Mouse (Mus musculus): ENCODE measurements at regions not wholly inside any gene's neighbourhood (a gene's known extent, or its start where the extent isn't known, plus 50 kb on each side); places are given as distances from the start of the nearest gene placed in this dataset.
"Not testable (repeated sequence)": the region's sequence is repeated elsewhere in the genome, so short reads cannot be mapped to it uniquely, and the experiment has no call there.

DNA sequence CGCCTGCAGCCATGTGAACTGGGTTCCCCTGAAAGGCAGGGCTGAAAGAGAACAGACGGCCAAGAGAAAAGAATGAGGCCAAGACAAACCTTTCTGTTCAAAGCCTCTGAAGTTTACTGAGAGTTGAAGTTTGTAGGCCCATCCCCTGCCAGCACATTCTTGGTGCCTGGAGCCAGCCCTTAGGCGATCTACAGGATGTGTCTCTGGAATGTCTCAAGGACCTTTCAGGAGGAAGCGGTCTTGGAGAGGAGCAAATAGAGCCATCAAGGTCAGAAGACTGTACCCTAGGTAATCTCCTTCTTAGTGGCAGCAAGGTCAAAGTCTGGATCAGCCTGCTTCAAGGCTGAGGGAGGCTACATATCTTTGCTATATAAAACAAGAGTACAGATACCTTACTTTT lies 350.3 kb downstream of the Gm8797 start:
- no peak overlapping the region for H3K9ac ChIP-seq
- H3K4me2 ChIP-seq = no peak overlapping the region
- no peak overlapping the region for H3K4me3 ChIP-seq (ENCODE audit: low read depth, low read length)
- H3K4me1 ChIP-seq (ENCODE audit: insufficient read depth) = no peaks in the 10 kb centered on the region
- TF ChIP-seq CTCF (IDR thresholded peaks at IDR 0.05; ENCODE audit: low read depth) = no peak
- no peaks in the 10 kb centered on the region for H3K36me3 ChIP-seq (ENCODE audit: insufficient read depth)
- ATAC-seq (ENCODE audit: insufficient read depth) (no peak), DNase-seq (no peak)
- H3K27ac ChIP-seq (ENCODE audit: low read depth) = no peak overlapping the region
- H3K27me3 ChIP-seq (ENCODE audit: insufficient read depth, low read length) = no peaks in the 10 kb centered on the region
- WGBS = 70% methylated on average over 4 of the region's 4 CpGs
- no peaks in the 10 kb centered on the region for H3K9me3 ChIP-seq (ENCODE audit: low read depth, low read length)

DNA sequence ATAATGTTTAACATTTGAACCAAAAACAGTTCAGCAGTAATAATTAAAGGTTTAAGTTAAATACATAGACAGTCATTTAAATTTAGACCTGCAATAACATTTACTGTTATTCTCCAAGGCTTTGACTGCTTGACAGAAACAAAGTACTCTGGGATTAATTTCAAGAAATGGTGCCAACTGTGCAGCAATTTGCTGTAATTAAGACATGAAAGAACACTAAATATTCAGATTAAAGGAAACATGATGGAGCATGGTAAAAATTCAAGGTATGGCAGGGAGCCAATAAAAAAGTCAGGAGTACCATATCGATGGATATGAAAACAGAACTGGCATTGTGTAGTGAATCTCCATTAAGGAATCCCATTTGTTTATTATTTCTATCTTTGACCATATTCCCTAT lies 352.3 kb downstream of the Gm8797 start:
- H3K9me3 ChIP-seq (ENCODE audit: low read depth, low read length) = no peaks in the 10 kb centered on the region
- H3K4me2 ChIP-seq = no peak overlapping the region
- no peaks in the 10 kb centered on the region for H3K4me1 ChIP-seq (ENCODE audit: insufficient read depth)
- no peak for DNase-seq
- no peak for TF ChIP-seq CTCF (IDR thresholded peaks at IDR 0.05; ENCODE audit: low read depth)
- no peak overlapping the region for H3K9ac ChIP-seq
- H3K27ac ChIP-seq (ENCODE audit: low read depth) = no peak overlapping the region
- no peak for ATAC-seq (ENCODE audit: insufficient read depth)
- no peak overlapping the region for H3K4me3 ChIP-seq (ENCODE audit: low read depth, low read length)
- no peaks in the 10 kb centered on the region for H3K27me3 ChIP-seq (ENCODE audit: insufficient read depth, low read length)
- H3K36me3 ChIP-seq (ENCODE audit: insufficient read depth) = no peaks in the 10 kb centered on the region
- WGBS = 68% methylated on average over 1 of the region's 1 CpGs

DNA sequence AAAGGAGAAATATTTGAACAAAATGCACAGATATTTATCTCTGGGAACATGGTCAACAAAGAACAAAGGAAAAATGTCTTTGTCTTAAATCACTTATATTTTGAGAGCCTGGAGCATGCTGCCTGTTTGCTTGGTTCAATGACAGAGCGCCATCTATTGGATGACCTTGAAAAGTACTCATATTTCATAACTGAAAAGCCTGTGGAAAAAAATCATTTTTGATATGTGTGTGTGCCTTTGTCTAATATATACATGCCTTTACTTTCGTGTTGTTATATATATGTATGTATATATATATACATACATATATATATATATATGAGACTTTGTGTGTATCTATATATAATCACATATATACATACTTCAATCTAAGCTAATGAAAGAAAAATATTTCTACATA lies 356.1 kb downstream of the Gm8797 start:
- ATAC-seq (ENCODE audit: insufficient read depth) (peak; percentile 56; the same call in 1 of the 2 replicates), DNase-seq (peak; percentile 81)
- no peak overlapping the region for H3K4me2 ChIP-seq
- H3K27ac ChIP-seq (ENCODE audit: low read depth) = no peak overlapping the region
- H3K4me3 ChIP-seq (ENCODE audit: low read depth, low read length) = no peak overlapping the region
- TF ChIP-seq CTCF (IDR thresholded peaks at IDR 0.05; ENCODE audit: low read depth) = peak; percentile 53
- no peaks in the 10 kb centered on the region for H3K4me1 ChIP-seq (ENCODE audit: insufficient read depth)
- 5% methylated on average over 2 of the region's 2 CpGs for whole genome bisulfite sequencing
- H3K9ac ChIP-seq = no peak overlapping the region
- H3K36me3 ChIP-seq (ENCODE audit: insufficient read depth) = no peaks in the 10 kb centered on the region
- H3K27me3 ChIP-seq (ENCODE audit: insufficient read depth, low read length) = no peaks in the 10 kb centered on the region
- H3K9me3 ChIP-seq (ENCODE audit: low read depth, low read length) = no peaks in the 10 kb centered on the region

DNA sequence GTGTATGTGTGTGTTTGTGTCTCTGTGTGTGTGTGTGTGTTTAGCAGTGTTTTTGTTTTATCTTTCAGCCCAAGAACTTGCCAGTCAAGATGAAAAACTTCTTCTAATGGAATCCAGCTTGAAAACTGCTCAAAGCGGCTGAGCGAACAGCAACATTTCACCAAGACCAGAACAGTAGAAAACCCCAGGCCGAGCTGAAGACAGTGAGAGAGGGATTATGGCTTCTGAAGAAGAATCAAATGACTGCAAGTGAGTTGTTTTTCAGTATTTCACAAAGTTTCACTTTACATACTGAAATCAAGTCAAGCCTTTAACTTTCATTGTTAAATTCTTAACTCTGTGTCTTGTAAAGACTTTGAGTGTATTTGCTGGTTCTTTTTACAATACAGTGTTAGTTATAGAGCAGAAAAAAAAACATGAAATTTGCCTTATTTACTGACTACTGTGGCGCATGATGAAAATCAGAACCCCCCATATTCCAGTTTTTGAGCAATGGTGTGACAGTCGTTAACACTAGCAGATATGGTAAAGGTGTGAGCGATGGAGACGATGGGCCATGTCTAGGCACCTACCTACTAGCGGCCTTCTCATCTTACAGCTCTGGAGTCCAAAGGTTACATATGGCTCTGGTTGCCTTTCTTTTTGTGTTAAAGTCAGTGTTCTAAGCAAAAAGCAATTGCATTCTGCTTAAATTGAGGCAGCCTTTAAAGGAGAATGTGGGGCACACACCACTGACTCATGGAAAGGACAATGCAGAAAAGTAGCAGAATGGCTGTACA lies 357.0 kb downstream of the Gm8797 start:
- Histone ChIP-seq H3K9me3 (ENCODE audit: low read depth, low read length) (no peaks in the 10 kb centered on the region), H3K4me2 (no peak overlapping the region), H3K36me3 (ENCODE audit: insufficient read depth) (no peaks in the 10 kb centered on the region), H3K4me1 (ENCODE audit: insufficient read depth) (no peaks in the 10 kb centered on the region), H3K9ac (no peak overlapping the region), H3K27me3 (ENCODE audit: insufficient read depth, low read length) (no peaks in the 10 kb centered on the region), H3K4me3 (ENCODE audit: low read depth, low read length) (no peak overlapping the region), H3K27ac (ENCODE audit: low read depth) (no peak overlapping the region)
- ATAC-seq (ENCODE audit: insufficient read depth) (no peak; the same call in 1 of the 2 replicates), DNase-seq (peak; percentile 43)
- WGBS = 72% methylated on average over 8 of the region's 8 CpGs
- TF ChIP-seq CTCF (IDR thresholded peaks at IDR 0.05; ENCODE audit: low read depth) = no peak

DNA sequence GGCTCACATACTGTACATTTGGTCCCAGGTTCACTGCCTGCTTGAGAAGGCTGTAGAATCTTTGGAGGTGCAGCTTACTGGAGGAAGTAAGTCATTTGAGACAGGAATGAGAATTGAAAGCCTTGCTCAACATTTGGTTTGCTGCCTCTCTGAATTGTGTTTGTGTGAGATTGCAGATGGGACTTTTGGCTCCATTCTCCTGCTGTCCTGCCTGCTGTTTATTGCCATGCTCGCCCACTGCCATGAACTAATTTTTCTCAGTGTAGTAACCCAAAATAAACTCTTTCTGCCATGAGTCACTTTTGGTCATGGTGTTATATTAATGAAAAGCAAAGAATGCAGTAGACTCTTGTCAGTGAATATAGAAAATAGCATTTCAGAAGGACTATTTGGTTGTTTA lies 368.1 kb downstream of the Gm8797 start:
- no peak for TF ChIP-seq CTCF (IDR thresholded peaks at IDR 0.05; ENCODE audit: low read depth)
- H3K27me3 ChIP-seq (ENCODE audit: insufficient read depth, low read length) = no peaks in the 10 kb centered on the region
- H3K9ac ChIP-seq = no peak overlapping the region
- no peak for ATAC-seq (ENCODE audit: insufficient read depth)
- H3K4me1 ChIP-seq (ENCODE audit: insufficient read depth) = no peaks in the 10 kb centered on the region
- H3K36me3 ChIP-seq (ENCODE audit: insufficient read depth) = no peaks in the 10 kb centered on the region
- 53% methylated on average over 1 of the region's 1 CpGs for WGBS
- H3K9me3 ChIP-seq (ENCODE audit: low read depth, low read length) = no peaks in the 10 kb centered on the region
- H3K4me2 ChIP-seq = no peak overlapping the region
- DNase-seq = peak; percentile 30
- no peak overlapping the region for H3K27ac ChIP-seq (ENCODE audit: low read depth)
- H3K4me3 ChIP-seq (ENCODE audit: low read depth, low read length) = no peak overlapping the region

DNA sequence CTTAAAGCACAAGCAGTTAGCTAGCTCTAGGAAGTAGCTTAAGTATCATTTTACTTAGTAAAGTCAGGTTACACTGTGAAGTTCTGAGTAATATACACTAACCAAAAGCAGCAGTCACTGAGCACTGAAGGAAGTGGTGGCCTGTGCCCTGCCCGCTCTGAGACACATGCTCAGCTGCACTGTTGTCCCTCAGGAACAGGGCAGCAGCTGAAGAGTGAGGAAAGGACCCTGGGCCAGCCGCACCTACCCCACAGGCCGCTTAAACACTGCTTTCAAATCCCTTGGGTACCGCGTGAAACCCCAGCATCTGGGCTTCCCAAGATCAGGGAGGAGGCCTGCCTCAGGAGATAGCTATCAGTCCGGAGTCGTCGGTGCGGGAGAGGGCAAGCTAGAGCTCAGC lies 385.1 kb downstream of the Gm8797 start:
- H3K4me2 ChIP-seq; H3K4me1 ChIP-seq (ENCODE audit: insufficient read depth); ATAC-seq (ENCODE audit: insufficient read depth); DNase-seq; H3K27ac ChIP-seq (ENCODE audit: low read depth); H3K27me3 ChIP-seq (ENCODE audit: insufficient read depth, low read length); H3K36me3 ChIP-seq (ENCODE audit: insufficient read depth); H3K4me3 ChIP-seq (ENCODE audit: low read depth, low read length); H3K9ac ChIP-seq; H3K9me3 ChIP-seq (ENCODE audit: low read depth, low read length): not testable (repeated sequence)
- 70% methylated on average over 9 of the region's 9 CpGs for WGBS

DNA sequence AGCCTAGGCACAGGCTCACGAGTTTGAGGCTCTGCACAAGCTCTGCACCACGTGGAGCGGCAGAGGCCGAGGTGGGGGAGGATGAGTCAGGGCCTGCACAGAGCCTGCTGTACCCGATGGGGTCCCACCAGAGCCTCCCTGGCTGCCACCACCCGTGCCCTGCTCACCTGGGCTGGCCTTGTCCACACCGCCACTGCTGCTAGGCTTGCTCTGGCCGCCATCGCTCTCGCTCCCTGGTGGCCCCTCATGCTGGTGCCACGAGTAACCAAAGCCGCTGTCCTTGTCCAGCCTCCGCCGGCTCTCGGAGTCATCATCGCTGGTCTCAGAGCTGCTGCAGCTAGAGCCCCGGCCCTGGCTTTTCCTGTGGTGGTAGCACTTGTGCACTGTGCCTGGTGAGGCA lies 386.8 kb downstream of the Gm8797 start:
- H3K4me3 ChIP-seq (ENCODE audit: low read depth, low read length) = no peak overlapping the region
- H3K36me3 ChIP-seq (ENCODE audit: insufficient read depth) = no peaks in the 10 kb centered on the region
- H3K4me2 ChIP-seq = no peak overlapping the region
- H3K9me3 ChIP-seq (ENCODE audit: low read depth, low read length) = no peaks in the 10 kb centered on the region
- no peak for TF ChIP-seq CTCF (IDR thresholded peaks at IDR 0.05; ENCODE audit: low read depth)
- H3K27ac ChIP-seq (ENCODE audit: low read depth) = no peak overlapping the region
- H3K9ac ChIP-seq = no peak overlapping the region
- ATAC-seq (ENCODE audit: insufficient read depth) (no peak), DNase-seq (no peak)
- WGBS = 91% methylated on average over 17 of the region's 17 CpGs
- H3K27me3 ChIP-seq (ENCODE audit: insufficient read depth, low read length) = no peaks in the 10 kb centered on the region
- H3K4me1 ChIP-seq (ENCODE audit: insufficient read depth) = no peaks in the 10 kb centered on the region

All from lung, embryonic 14.5 days (tissue).